Mouse (Mus musculus): ENCODE measurements around the gene Antxr1.

GRCm38 (mm10) chr6:87203467-87203866, 132.2 kb downstream of the Antxr1 start:
- TF ChIP-seq CTCF (IDR thresholded peaks at IDR 0.05; ENCODE audit: low read depth) (no peak), EP300 (IDR thresholded peaks at IDR 0.05; ENCODE audit: low read depth) (no peak)

Measured in liver, embryonic 14.5 days (tissue).